Mouse (Mus musculus) liver, embryonic 14.5 days (tissue): Measurements from ENCODE around the gene Scd1. TPM values are rescaled to one million over a fixed set of nuclear protein-coding genes. Genes with fewer than 3 reads are reported as not detected.

Source experiments
- ATAC-seq: fragments of 200-750 bp; cut with Nextera tagmentation; 2 replicates; pipeline ENCODE4 v1.8.0; 2017; ENCODE audit warnings: moderate number of reproducible peaks, mild to moderate bottlenecking, moderate library complexity; ENCODE audit not compliant: insufficient read depth
- DNase-seq, 3 experiments: peaks; one replicate each; pipeline ENCODE4 v3.0.0-alpha.2; 2012 to 2013; ENCODE audit warnings: low read depth in 3 of 3, low spot score in 3 of 3
- H3K27ac ChIP-seq: fragments of 300-500 bp; sonication (generic); 2 replicates; pipeline ENCODE4 v1.5.1; 2014; ENCODE audit warnings: moderate library complexity, mild to moderate bottlenecking, control low read depth, inconsistent platforms
- H3K27me3 ChIP-seq: fragments of 300-500 bp; sonication (generic); 2 replicates; pipeline ENCODE4 v1.6.1; 2014; ENCODE audit warnings: mild to moderate bottlenecking, low read length, moderate library complexity; ENCODE audit not compliant: control insufficient read depth, insufficient read depth
- H3K36me3 ChIP-seq: fragments of 300-500 bp; sonication (generic); replicated peaks from 2 replicates; pipeline ENCODE4 v1.6.1; 2014; ENCODE audit warnings: low read depth; ENCODE audit not compliant: control insufficient read depth, insufficient read depth
- H3K4me1 ChIP-seq, 2 experiments: fragments of 200-500 bp in 1 of 2; fragments of 300-500 bp in 1 of 2; sonication (generic) in 1 of 2; replicated peaks; 2 replicates each; pipeline ENCODE4 v1.6.1; 2012 to 2014; ENCODE audit warnings: antibody characterized with exemption in 1 of 2, inconsistent platforms in 1 of 2, low read length in 1 of 2; ENCODE audit not compliant: control insufficient read depth in 2 of 2, insufficient read depth in 2 of 2
- H3K4me2 ChIP-seq: fragments of 300-500 bp; sonication (generic); 2 replicates; pipeline ENCODE4 v1.6.1; 2014; ENCODE audit warnings: low read depth, mild to moderate bottlenecking, control low read depth, moderate library complexity
- H3K4me3 ChIP-seq, 2 experiments: fragments of 200-500 bp in 1 of 2; fragments of 300-500 bp in 1 of 2; sonication (generic) in 1 of 2; 2 replicates each; pipeline ENCODE4 v1.5.1; 2012 to 2014; ENCODE audit warnings: low read depth in 2 of 2, low read length in 2 of 2, mild to moderate bottlenecking in 2 of 2, control low read depth in 1 of 2, inconsistent platforms in 1 of 2, moderate library complexity in 1 of 2; ENCODE audit not compliant: insufficient read depth in 1 of 2
- H3K9ac ChIP-seq: fragments of 300-500 bp; sonication (generic); replicated peaks from 2 replicates; pipeline ENCODE4 v1.6.1; 2014; ENCODE audit warnings: mild to moderate bottlenecking, control low read depth, moderate library complexity
- H3K9me3 ChIP-seq: fragments of 300-500 bp; sonication (generic); 2 replicates; pipeline ENCODE4 v1.6.1; 2016; ENCODE audit warnings: low read length, mixed read lengths; ENCODE audit not compliant: control insufficient read depth
- CTCF ChIP-seq: IDR thresholded peaks from 2 replicates; pipeline ENCODE4 v1.5.1; 2016; ENCODE audit warnings: antibody characterized with exemption, low read depth, control low read depth
- EP300 ChIP-seq: IDR thresholded peaks from 2 replicates; pipeline ENCODE4 v1.6.1; 2016; ENCODE audit warnings: antibody characterized with exemption, low read depth
- whole genome bisulfite sequencing: fragments of 180-500 bp; shearing (Covaris S2); extraction: QIAGEN DNeasy Blood & Tissue Kit; methylation state at CpG from one replicate; pipeline ENCODE4 v1.1.7; 2014; ENCODE audit not compliant: insufficient replicate concordance; 5-methylcytosine and 5-hydroxymethylcytosine counted together
- polyA plus RNA-seq, 2 experiments: library from polyadenylated mRNA; depleted of rRNA in 1 of 2; stranded (reverse) in 1 of 2; unstranded in 1 of 2; fragments of >200 nt; fragmentation: Nextera tagmentation in 1 of 2; extraction: Ambion mirVana in 1 of 2; gene quantifications; 2 replicates each; pipeline versions ENCODE4 v1.2.1 to v1.2.3; 2012 to 2014

Scd1 gene
- polyA plus RNA-seq, 2 experiments: 11.9 to 22.5 TPM

DNA sequence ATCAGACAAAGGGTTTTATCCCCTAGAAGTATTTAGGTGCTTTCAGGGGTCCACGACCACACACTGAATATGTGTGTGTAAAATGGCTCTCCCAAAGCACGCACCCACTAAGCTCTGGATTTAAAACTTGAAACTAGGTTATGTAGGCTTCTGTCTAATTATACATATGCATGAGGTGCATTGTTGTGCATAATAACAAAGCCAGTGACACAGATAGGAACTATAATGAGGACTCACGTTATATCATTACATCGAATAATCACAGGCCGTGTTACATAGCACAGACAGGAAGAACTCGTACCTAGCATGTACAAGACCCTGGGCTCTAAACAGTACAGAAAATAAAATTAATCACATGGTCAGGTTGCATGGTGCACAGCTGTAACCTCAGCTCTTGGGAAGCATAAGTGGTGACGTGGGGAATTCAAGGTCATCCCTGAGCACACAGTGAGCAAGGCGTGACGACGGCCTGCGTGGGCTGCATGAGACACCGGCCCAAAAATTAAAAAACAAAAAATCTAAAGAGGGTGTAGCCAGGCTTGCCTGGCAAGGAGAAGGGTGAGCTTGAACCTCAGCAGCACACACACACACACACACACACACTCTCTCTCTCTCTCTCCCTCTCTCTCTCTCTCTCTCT, 24.9 kb downstream of the Scd1 start:
- Histone ChIP-seq H3K36me3 (no peaks in the 10 kb centered on the region), H3K27ac (no peak overlapping the region), H3K4me2 (no peak overlapping the region), H3K4me3 (no peak overlapping the region), H3K27me3 (no peaks in the 10 kb centered on the region), H3K4me1 (peaks cover 21 to 28% of the 10 kb centered on the region in 2 experiments), H3K9ac (no peak overlapping the region), H3K9me3 (no peaks in the 10 kb centered on the region)
- no peak for DNase-seq
- ATAC-seq: no peak
- no peak for TF ChIP-seq CTCF
- TF ChIP-seq EP300: no peak
- WGBS: 80% methylated on average over 12 of the region's 12 CpGs

DNA sequence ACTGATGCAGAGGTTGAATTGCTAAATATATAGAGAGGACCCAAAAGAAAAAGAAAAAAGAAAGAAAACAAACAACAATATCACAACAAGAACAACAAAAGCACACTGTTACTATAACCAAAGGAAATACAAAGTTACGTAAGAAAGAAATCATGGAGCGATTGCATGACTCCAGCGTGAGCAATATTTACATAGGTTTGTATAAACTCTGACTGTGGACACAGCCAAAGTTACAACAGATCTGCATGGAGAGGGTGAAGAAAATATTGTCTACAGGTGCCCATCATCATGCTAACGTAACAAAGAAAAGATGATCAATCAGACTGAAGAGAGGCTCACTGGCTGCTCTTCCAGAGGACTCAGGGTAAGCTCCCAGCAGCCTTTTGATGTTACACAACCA, 27.6 kb downstream of the Scd1 start:
- H3K36me3 ChIP-seq: no peaks in the 10 kb centered on the region
- no peak overlapping the region for H3K4me3 ChIP-seq
- DNase-seq (no peak), ATAC-seq (no peak)
- no peaks in the 10 kb centered on the region for H3K27me3 ChIP-seq
- no peak overlapping the region for H3K9ac ChIP-seq
- WGBS: 79% methylated on average over 4 of the region's 4 CpGs
- H3K9me3 ChIP-seq: no peaks in the 10 kb centered on the region
- H3K4me1 ChIP-seq: peaks cover 2 to 14% of the 10 kb centered on the region in 2 experiments; a peak in 2 of 4 replicates
- H3K27ac ChIP-seq: no peak overlapping the region
- TF ChIP-seq EP300: no peak
- no peak for TF ChIP-seq CTCF
- H3K4me2 ChIP-seq: no peak overlapping the region

DNA sequence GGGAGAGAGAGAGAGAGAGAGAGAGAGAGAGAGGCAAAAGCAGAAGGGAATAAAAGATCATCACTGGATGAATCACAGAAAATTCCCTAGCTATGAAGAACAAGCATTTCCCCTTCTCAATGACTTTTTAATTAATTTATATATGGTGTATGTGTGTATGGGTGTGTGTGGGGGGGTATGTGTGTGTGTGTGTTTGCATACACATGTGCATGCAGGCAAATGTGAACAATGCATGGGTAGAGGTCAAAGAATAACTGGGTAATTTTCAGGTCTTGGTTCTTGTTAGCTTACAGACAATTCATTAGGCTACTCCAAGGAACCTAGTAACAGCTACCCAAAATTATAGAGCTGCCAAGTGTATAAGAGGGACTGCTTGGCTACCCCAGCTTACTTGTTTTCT, 28.6 kb downstream of the Scd1 start:
- no peak overlapping the region for H3K9ac ChIP-seq
- no peak for ATAC-seq
- peaks cover 2 to 7% of the 10 kb centered on the region in 2 experiments; a peak in 2 of 4 replicates for H3K4me1 ChIP-seq
- H3K9me3 ChIP-seq: no peaks in the 10 kb centered on the region
- H3K27ac ChIP-seq: no peak overlapping the region
- no peak overlapping the region for H3K4me2 ChIP-seq
- no peak for DNase-seq
- H3K27me3 ChIP-seq: no peaks in the 10 kb centered on the region
- H3K36me3 ChIP-seq: no peaks in the 10 kb centered on the region
- H3K4me3 ChIP-seq: no peak overlapping the region
- no peak for TF ChIP-seq EP300
- no peak for TF ChIP-seq CTCF

DNA sequence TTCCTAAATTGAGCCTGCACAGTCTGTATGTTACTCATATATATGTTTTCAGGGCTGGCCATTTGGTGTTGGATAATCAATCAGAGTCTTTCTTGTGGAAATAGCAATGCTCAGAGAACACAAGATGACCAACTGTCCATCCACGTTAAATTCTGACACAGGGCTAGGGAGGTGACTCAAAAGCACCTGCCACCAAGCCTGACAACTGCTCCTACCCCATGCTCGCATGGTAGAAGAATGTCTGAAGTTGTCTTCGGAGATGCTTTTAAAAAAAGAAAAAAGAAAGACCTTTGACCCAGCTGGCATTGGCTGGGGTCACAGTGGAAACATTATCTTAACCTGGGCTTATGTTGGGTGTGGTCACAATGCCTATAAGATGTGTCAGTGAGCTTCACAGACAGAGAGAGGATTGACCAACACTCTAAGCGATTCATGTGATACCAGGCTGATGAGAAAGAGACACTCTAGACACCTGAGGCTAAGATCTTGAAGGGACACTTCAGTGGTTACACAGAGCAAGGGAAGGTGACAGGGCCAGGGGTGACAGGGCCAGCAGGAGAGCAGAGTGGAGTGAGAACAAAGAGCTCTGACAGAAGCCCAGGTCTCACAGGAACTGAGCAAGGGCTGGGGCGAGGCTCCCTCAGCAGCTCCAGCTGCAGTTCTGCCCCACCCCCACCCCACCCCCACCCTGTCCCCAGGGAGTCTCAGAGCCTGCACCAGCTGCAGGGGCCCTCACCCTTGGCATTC, 29.9 kb downstream of the Scd1 start:
- Histone ChIP-seq H3K9me3 (no peaks in the 10 kb centered on the region), H3K9ac (no peak overlapping the region), H3K4me1 (peaks cover 2 to 7% of the 10 kb centered on the region in 2 experiments; a peak in 2 of 4 replicates), H3K4me3 (no peak overlapping the region), H3K27ac (no peak overlapping the region), H3K36me3 (no peaks in the 10 kb centered on the region), H3K4me2 (no peak overlapping the region), H3K27me3 (no peaks in the 10 kb centered on the region)
- no peak for TF ChIP-seq CTCF
- TF ChIP-seq EP300: no peak
- ATAC-seq (no peak), DNase-seq (no peak)
- 35% methylated on average over 5 of the region's 5 CpGs for WGBS

DNA sequence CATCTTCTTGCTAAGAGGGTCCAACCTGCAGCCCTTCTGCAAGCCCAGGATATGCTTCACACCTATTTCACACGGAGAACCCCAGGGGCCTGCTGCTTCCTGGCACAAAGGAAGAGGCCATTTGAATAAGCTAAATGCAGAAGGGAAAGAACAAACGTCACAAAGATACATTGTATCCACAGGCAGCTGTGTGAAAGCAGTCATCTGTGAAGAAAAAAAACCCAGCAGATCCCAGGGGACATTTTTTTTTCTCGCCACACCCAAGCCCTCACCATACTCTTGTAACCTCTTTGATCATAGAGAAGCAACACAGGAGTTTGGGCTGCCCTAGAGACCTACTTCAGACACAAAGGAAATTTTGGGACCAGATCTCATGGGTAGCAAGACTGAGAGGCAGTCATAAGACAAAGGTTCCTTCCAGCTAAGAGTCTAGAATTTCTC, 31.1 kb downstream of the Scd1 start:
- 37% methylated on average over 3 of the region's 3 CpGs for WGBS
- Histone ChIP-seq H3K4me3 (no peak overlapping the region), H3K36me3 (no peaks in the 10 kb centered on the region), H3K27me3 (no peaks in the 10 kb centered on the region), H3K27ac (no peak overlapping the region), H3K4me1 (peaks cover 2 to 7% of the 10 kb centered on the region in 2 experiments; a peak in 2 of 4 replicates), H3K9ac (no peak overlapping the region), H3K4me2 (no peak overlapping the region), H3K9me3 (no peaks in the 10 kb centered on the region)
- no peak for TF ChIP-seq CTCF
- TF ChIP-seq EP300: no peak
- ATAC-seq: no peak
- no peak for DNase-seq
